Mouse (Mus musculus) frontal cortex, postnatal 10 days (tissue): ENCODE data around the gene Onecut1.

Experiments
- DNase-seq, 2 experiments: peaks; one replicate each; pipeline ENCODE4 v3.0.0; 2022; ENCODE audit warnings: low spot score in 2 of 2, mixed read lengths in 1 of 2

Gene Onecut1

GRCm38 (mm10) chr9:74911430-74911829, 49.7 kb downstream of the Onecut1 start:
- DNase-seq = no peak

GRCm38 (mm10) chr9:74911919-74912318, 50.2 kb downstream of the Onecut1 start:
- no peak for DNase-seq

GRCm38 (mm10) chr9:74912619-74913376, 51.1 kb downstream of the Onecut1 start:
- DNase-seq = no peak

- DNase-seq = no peak
Observed at GRCm38 (mm10) chr9:74915611-74916010, 53.9 kb downstream of the Onecut1 start.

- DNase-seq = no peak
Observed at GRCm38 (mm10) chr9:74920450-74920849, 58.7 kb downstream of the Onecut1 start.

- DNase-seq = no peak
Observed at GRCm38 (mm10) chr9:74921422-74921821, 59.7 kb downstream of the Onecut1 start.

- DNase-seq = no peak
Observed at GRCm38 (mm10) chr9:74922884-74923283, 61.2 kb downstream of the Onecut1 start.

GRCm38 (mm10) chr9:74923291-74923977, 61.7 kb downstream of the Onecut1 start:
- no peak for DNase-seq

- no peak for DNase-seq
Observed at GRCm38 (mm10) chr9:74925220-74925769, 63.6 kb downstream of the Onecut1 start.

- DNase-seq = no peak
Observed at GRCm38 (mm10) chr9:74929981-74930423, 68.3 kb downstream of the Onecut1 start.

GRCm38 (mm10) chr9:74930653-74931052, 68.9 kb downstream of the Onecut1 start:
- DNase-seq = no peak

GRCm38 (mm10) chr9:74935289-74935688, 73.6 kb downstream of the Onecut1 start:
- no peak for DNase-seq

GRCm38 (mm10) chr9:74937761-74938160, 76.0 kb downstream of the Onecut1 start:
- DNase-seq = no peak

- DNase-seq = no peak
Observed at GRCm38 (mm10) chr9:74938670-74939534, 77.2 kb downstream of the Onecut1 start.
